Mouse (Mus musculus) forebrain, postnatal 0 days (tissue): Measurements from ENCODE around the gene Zfp93. TPM values are rescaled to one million over a fixed set of nuclear protein-coding genes. Genes with fewer than 3 reads are reported as not detected.
A peak's percentile ranks its signal among the peaks of the same experiment; 100 is the strongest.

Experiments used
- ATAC-seq: fragments of 200-750 bp; cut with Nextera tagmentation; 2 replicates; pipeline ENCODE4 v1.8.0; 2017; ENCODE audit warnings: mild to moderate bottlenecking, moderate library complexity
- DNase-seq: peaks from one replicate; pipeline ENCODE4 v3.0.0-alpha.2; 2015
- H3K27ac ChIP-seq: fragments of 300-500 bp; sonication (generic); 2 replicates; pipeline ENCODE4 v1.5.1; 2014; ENCODE audit warnings: low read depth, mild to moderate bottlenecking, antibody characterized with exemption, low read length, moderate library complexity, mixed read lengths
- H3K27me3 ChIP-seq: fragments of 300-500 bp; sonication (generic); 2 replicates; pipeline ENCODE4 v1.6.1; 2014; ENCODE audit warnings: mild to moderate bottlenecking, low read length, mixed read lengths; ENCODE audit not compliant: insufficient read depth
- H3K36me3 ChIP-seq: fragments of 300-500 bp; sonication (generic); 2 replicates; pipeline ENCODE4 v1.6.1; 2014; ENCODE audit warnings: mild to moderate bottlenecking, moderate library complexity; ENCODE audit not compliant: insufficient read depth
- H3K4me1 ChIP-seq: fragments of 300-500 bp; sonication (generic); 2 replicates; pipeline ENCODE4 v1.6.1; 2014; ENCODE audit warnings: antibody characterized with exemption; ENCODE audit not compliant: insufficient read depth
- H3K4me2 ChIP-seq: fragments of 300-500 bp; sonication (generic); 2 replicates; pipeline ENCODE4 v1.6.1; 2014; ENCODE audit warnings: low read depth, mild to moderate bottlenecking, moderate library complexity
- H3K4me3 ChIP-seq: fragments of 300-500 bp; sonication (generic); 2 replicates; pipeline ENCODE4 v1.5.1; 2014; ENCODE audit warnings: low read depth, low read length, mixed read lengths
- H3K9ac ChIP-seq: fragments of 300-500 bp; sonication (generic); 2 replicates; pipeline ENCODE4 v1.6.1; 2014; ENCODE audit warnings: mild to moderate bottlenecking
- H3K9me3 ChIP-seq: fragments of 300-500 bp; sonication (generic); 2 replicates; pipeline ENCODE4 v1.6.1; 2016; ENCODE audit warnings: low read length
- CTCF ChIP-seq: sonication (generic); IDR thresholded peaks from 2 replicates; pipeline ENCODE4 v1.5.1; 2016; ENCODE audit warnings: antibody characterized with exemption, control low read depth, low read depth
- WGBS: fragments of 180-500 bp; shearing (Covaris S2); extraction: QIAGEN DNeasy Blood & Tissue Kit; methylation state at CpG from one replicate; pipeline ENCODE4 v1.1.7; 2014; 5-methylcytosine and 5-hydroxymethylcytosine counted together
- polyA plus RNA-seq: library from polyadenylated mRNA; unstranded; fragments of >200 nt; fragmentation: Nextera tagmentation; extraction: Ambion mirVana; gene quantifications from 2 replicates; pipeline ENCODE4 v1.2.1, GENCODE M21; 2015
- total RNA-seq: library from RNA; depleted of rRNA; stranded (reverse); fragments of >200 nt; gene quantifications from 2 replicates; pipeline ENCODE4 v1.2.3, GENCODE M21; 2014

Zfp93 gene
- total and polyA plus RNA-seq, 2 experiments from 2014 or later, result 2.4 to 13.2 TPM

- WGBS, result 93% methylated on average over 27 of the region's 27 CpGs
- peaks cover 87% of the 10 kb centered on the region for H3K36me3 ChIP-seq
- no peak for ATAC-seq
Observed at GRCm38 (mm10) chr7:24291387-24292090, 21.3 kb downstream of the Zfp93 start.

DNA sequence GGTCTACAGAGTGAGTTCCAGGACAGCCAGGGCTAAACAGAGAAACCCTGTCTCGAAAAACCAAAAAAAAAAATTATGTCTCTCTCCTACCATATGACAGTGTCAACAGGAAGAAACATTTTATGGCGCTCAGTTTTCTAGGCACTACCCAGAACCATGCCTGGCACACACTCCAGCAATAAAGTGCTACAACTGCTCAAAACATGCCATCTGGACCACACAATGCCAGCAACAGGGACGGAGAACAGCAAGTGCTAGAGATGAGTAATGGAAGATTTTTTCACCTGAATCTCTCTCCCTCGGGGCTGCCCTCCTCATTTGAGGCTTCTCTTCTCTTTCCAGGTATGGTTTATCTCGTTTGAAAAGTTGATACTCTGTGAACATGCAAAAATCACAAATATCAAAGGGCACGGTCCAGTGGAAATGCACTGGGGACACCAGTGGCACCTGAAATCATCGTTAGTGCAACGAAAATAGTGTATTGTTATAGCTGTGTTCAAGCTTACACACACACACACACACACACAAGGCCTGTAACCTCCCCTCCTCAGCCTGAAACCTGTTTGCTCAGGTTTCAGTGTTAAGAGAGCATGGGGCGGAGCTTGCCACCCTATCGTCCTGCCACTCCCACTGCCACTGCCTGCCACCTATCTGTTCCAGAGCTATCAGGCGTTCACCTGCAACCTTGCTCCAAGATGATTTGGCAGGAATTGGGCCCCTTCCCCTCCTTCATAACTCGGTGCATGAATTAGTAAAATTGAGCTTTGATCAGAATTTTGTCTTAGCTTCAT lies 23.0 kb downstream of the Zfp93 start:
- Histone ChIP-seq H3K9me3 (no peaks in the 10 kb centered on the region), H3K27ac (no peak overlapping the region), H3K4me1 (peaks cover 4% of the 10 kb centered on the region; the same call in 1 of the 2 replicates), H3K9ac (no peak overlapping the region), H3K4me3 (no peak overlapping the region), H3K27me3 (no peaks in the 10 kb centered on the region), H3K4me2 (no peak overlapping the region), H3K36me3 (peaks cover 82% of the 10 kb centered on the region)
- 86% methylated on average over 12 of the region's 12 CpGs for WGBS
- no peak for TF ChIP-seq CTCF
- ATAC-seq (no peak), DNase-seq (no peak)

More at GRCm38 (mm10) chr7:24291387-24292090, 21.3 kb downstream of the Zfp93 start:
- Histone ChIP-seq H3K4me1 (no peaks in the 10 kb centered on the region), H3K9me3 (no peaks in the 10 kb centered on the region), H3K27me3 (no peaks in the 10 kb centered on the region), H3K9ac (no peak overlapping the region), H3K27ac (no peak overlapping the region), H3K4me3 (no peak overlapping the region), H3K4me2 (no peak overlapping the region)
- DNase-seq, result no peak
- no peak for TF ChIP-seq CTCF

- H3K9ac ChIP-seq, result no peak overlapping the region
- ATAC-seq (no peak), DNase-seq (no peak)
- no peaks in the 10 kb centered on the region for H3K9me3 ChIP-seq
- peaks cover 74% of the 10 kb centered on the region for H3K36me3 ChIP-seq
- no peak overlapping the region for H3K27ac ChIP-seq
- H3K4me3 ChIP-seq, result no peak overlapping the region
- peaks cover 4% of the 10 kb centered on the region; the same call in 1 of the 2 replicates for H3K4me1 ChIP-seq
- no peak overlapping the region for H3K4me2 ChIP-seq
- TF ChIP-seq CTCF, result no peak
- 99% methylated on average over 4 of the region's 4 CpGs for WGBS
- no peaks in the 10 kb centered on the region for H3K27me3 ChIP-seq
Observed at GRCm38 (mm10) chr7:24294763-24295162, 24.5 kb downstream of the Zfp93 start.

GRCm38 (mm10) chr7:24295376-24295775 lies 25.2 kb downstream of the Zfp93 start:
- Histone ChIP-seq H3K4me2 (no peak overlapping the region), H3K4me3 (no peak overlapping the region), H3K4me1 (peaks cover 4% of the 10 kb centered on the region; the same call in 1 of the 2 replicates), H3K9ac (no peak overlapping the region), H3K27me3 (no peaks in the 10 kb centered on the region), H3K9me3 (no peaks in the 10 kb centered on the region), H3K27ac (no peak overlapping the region), H3K36me3 (peaks cover 68% of the 10 kb centered on the region)
- no peak for TF ChIP-seq CTCF
- DNase-seq (no peak), ATAC-seq (no peak)
- 98% methylated on average over 7 of the region's 7 CpGs for WGBS

DNA sequence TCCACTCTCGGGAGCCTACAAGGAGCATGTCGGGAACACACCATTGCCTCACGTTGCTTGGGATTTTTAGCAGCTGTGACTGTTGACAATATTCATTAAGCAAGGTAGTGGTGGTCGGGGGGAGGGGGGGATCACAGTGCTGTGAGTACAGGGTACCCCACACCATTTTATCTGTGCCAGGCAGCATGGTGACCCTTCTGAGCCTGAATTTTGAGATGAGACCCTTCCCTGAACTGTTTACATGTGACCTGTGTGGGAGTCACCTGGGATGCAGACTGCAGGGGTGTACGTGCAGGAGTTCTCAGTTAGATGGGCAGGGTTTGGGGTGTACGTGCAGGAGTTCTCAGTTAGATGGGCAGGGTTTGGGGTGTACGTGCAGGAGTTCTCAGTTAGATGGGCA lies 26.2 kb downstream of the Zfp93 start:
- TF ChIP-seq CTCF, result no peak
- Histone ChIP-seq H3K4me1 (peaks cover 4% of the 10 kb centered on the region; the same call in 1 of the 2 replicates), H3K27me3 (no peaks in the 10 kb centered on the region), H3K9me3 (no peaks in the 10 kb centered on the region), H3K36me3 (peaks cover 58% of the 10 kb centered on the region), H3K4me2 (no peak overlapping the region), H3K9ac (no peak overlapping the region), H3K4me3 (no peak overlapping the region), H3K27ac (no peak overlapping the region)
- WGBS, result 96% methylated on average over 7 of the region's 7 CpGs
- ATAC-seq (no peak), DNase-seq (no peak)

DNA sequence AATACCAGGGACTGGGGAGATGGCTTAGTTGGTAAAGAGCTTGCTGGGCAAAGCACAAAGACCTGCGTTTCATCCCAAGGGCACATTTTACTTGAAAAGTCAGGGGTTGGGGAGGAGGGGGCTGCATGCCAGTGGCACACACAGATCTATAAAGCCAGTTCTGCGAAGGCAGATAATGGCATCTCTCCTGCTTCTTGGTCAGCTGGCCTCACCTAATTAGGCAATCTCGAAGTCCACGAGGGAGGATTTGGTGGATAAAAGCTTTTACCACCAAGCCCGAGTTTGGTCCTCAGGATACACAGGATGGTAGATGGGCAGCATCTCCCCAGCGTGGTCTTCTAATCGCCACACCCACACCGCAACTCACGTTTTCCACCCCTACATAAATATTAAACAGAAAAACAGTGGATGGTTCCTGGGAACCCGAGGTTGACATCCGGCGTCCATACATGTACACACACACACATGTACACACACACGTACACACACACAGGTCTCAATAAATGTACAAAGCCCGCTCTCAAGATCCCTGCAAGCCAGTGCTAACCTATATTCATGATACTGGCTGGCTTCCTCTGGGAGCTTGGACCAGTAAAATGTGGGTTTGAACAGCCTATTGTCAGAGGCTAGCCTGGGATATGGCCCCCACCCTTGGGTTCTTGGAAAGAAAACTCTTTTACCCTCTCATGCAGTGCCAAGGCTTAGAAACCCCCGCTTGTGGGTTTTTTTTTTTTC lies 27.3 kb downstream of the Zfp93 start:
- Histone ChIP-seq H3K36me3 (peaks cover 55% of the 10 kb centered on the region), H3K27me3 (no peaks in the 10 kb centered on the region), H3K9me3 (no peaks in the 10 kb centered on the region), H3K4me2 (peak overlapping the region; percentile 54), H3K4me3 (no peak overlapping the region), H3K4me1 (peaks cover 4% of the 10 kb centered on the region; the same call in 1 of the 2 replicates), H3K27ac (no peak overlapping the region), H3K9ac (no peak overlapping the region)
- ATAC-seq (no peak), DNase-seq (no peak)
- no peak for TF ChIP-seq CTCF
- 86% methylated on average over 15 of the region's 15 CpGs for WGBS
